Mouse (Mus musculus) thymus, adult 2 months (tissue): ENCODE measurements around the gene Krt17.

Experiments used
- CTCF ChIP-seq: fragments of 200-500 bp; IDR thresholded peaks from 2 replicates; pipeline ENCODE4 v1.5.1; 2012; ENCODE audit warnings: mild to moderate bottlenecking, control low read depth, low read length, moderate library complexity, borderline replicate concordance; ENCODE audit not compliant: control insufficient read depth, poor library complexity, insufficient read depth; ENCODE audit errors: extremely low read depth
- POLR2A ChIP-seq: fragments of 200-500 bp; IDR thresholded peaks from 2 replicates; pipeline ENCODE4 v1.6.1; 2012; ENCODE audit warnings: mild to moderate bottlenecking, low read length, control low read depth, moderate library complexity; ENCODE audit not compliant: control insufficient read depth, poor library complexity, insufficient read depth; ENCODE audit errors: extremely low read depth

GRCm38 (mm10) chr11:100259079-100259478 lies 1.8 kb downstream of the Krt17 start:
- TF ChIP-seq POLR2A (no peak), CTCF (no peak)
